Mouse (Mus musculus) CD4-positive helper T cell, adult 2 months (primary cell): ENCODE data around the gene Vps36.

Source experiments
- DNase-seq: peaks from one replicate; pipeline ENCODE4 v3.0.0-alpha.2; 2012; ENCODE audit warnings: low read depth, missing footprints, low spot score

Vps36 gene

DNA sequence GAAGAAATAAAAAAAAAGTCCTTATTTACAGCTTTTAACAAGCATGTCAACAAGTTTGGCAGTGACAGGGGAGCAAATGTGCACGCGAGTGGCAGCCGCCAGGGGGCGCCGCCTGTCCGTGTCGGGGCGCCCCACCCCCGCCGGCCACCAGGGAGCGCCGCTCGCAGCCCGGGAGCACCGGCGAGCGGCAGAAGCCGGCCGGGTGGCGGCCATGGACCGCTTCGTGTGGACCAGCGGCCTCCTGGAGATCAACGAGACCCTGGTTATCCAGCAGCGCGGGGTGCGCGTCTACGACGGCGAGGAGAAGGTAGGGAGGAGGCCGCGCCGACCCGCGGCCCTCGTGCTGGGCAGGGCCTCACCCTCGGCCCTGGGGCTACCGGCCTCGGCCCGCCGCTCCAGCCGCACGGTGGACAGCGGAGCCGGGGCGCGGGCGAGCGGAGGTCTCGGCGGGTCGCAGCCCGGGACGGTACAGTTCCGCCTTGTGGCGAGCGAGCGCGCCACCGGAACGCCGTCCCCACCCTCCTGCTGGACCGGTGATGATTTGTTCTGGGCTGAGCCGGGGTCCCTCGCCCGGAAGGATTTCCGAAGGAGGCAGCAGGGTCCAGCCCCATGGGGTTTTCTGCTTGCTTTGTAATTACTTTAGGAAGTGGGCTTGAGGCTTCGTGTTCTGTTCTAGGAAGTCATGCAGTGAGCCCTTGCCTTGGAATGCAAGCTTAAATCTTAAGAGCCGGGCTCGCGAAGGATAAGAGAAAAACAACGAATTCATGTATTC lies at the start of gene Vps36:
Gene Vps36, plus strand, starts transcription at position 150 of the 772 bp plus-strand sequence.
- peak; percentile 89 for DNase-seq

GRCm38 (mm10) chr8:22143764-22144491 lies 48.7 kb upstream of the Vps36 start:
- DNase-seq, result no peak

DNA sequence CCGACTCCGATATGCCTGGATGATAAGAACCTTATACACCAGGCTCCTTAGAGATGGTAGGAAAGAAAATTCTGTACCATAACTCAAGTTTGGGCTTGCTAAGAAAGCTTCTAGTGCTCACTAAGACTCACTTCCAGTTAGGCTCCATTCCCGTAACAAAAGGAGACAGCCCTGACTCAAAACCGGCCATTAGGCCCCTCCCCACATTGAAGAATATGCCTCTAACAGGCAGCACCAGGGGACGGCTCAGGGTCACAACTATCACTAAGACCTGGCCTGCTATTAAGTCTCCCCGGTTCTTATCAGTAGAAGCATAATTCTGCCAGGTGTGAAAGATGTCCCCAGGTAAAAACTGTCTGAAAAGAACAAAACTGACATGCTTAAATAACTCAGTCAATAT lies 46.8 kb upstream of the Vps36 start:
- DNase-seq, result no peak

GRCm38 (mm10) chr8:22147706-22148366 lies 44.8 kb upstream of the Vps36 start:
- DNase-seq, result no peak

DNA sequence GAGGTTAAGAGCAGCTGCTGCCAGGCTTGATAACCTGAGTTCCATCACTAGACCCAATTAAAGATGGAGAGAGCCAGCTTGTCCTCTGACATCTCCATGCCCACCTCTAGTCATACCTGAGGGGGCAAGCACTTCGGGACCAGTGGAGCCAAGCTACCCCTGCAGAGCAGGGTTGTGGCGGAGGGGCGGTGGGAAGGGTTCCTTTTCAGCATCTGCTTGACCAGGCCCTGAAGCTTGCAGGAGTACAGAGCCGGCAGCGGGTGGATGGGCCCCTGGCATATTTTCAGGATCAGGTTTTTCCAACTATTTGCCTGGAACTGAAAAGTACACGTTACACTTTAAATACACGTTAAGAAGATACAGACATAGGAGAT lies 44.3 kb upstream of the Vps36 start:
- DNase-seq, result no peak

DNA sequence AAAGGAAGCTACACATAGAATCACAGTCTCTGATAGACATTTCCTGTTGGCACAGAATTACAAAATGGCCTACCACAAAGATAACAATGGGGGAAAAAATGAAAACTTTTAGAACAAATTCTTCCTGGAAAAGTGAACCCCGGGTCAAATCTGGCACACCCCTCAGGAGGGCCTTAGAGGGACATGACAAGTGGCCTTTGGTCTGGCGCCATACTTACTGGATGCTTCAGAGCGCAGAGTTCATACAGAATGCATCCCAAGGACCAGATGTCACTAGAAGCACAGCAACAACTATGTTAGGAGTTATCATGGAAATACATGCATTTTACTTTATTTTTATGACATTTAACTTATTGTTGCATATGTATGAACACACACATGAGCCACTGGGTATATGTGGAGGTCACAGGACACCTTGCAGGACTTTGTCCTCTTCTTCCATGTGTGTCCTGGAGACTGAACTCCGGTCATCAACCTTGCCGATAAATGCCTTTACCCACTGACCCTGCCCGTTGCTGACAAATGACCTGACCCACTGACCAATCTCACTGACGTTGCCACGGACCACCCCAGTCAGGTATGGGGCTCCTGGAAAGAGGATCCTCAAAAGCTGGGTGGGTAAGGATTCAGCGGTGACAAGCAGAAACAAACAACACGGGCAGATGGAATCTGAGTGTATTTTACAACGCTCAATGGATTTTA lies 42.8 kb upstream of the Vps36 start:
- DNase-seq, result no peak

DNA sequence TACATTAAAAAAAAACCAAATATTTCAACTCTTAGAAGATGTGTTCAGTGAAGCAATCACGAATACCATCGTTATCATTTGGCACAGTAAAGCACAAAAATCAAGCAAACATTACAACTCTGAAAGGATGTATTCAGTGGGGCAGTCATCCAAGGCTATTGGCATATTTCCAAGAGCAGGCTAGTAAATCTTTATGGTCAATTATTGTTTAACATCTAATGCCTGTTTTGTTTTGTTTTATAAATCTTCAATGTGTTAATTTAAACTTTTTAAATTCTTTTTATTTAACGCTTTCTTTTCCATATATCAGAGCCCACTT lies 42.3 kb upstream of the Vps36 start:
- no peak for DNase-seq

- no peak for DNase-seq
Measured at GRCm38 (mm10) chr8:22162206-22162605, 30.4 kb upstream of the Vps36 start.

GRCm38 (mm10) chr8:22164431-22164830 lies 28.2 kb upstream of the Vps36 start:
- DNase-seq, result no peak

DNA sequence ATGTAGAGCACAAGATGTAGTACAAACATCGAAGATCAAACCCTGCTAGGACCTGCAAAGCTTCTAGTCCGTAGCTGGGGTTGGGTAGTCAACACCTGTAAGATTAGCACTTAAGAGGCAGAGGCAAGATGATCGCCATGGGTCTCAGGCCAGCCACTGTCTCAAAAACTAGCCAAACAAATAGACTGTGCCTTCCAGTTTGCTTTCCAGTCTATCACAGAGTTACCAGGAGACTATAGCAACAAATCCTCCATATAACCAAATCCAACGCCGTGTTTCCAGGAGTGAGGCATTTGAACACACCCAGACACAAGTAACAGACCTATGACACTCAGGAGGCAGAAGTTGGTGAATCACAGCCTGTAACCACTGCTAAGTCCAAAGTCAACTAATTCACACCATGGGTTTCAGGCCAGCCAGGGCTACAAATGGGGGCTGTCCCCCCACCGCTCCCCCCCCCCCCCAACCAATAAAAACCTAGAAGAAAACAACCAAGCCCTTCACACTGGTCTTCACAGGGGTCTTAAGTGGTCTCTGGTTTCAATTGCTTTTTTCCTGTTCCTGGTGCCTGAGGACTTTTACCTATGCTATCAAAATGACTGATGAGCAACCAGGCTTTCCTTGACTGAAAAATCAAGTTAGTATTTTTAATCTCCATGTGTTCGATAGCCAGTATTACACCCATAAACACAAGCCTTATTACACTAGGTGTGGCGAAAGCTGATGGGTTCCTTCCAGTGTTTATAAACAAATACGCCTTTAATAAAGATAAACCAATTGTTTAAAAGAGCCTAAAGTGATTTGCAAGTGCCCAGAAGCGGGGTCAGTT lies 27.1 kb upstream of the Vps36 start:
- DNase-seq, result peak; percentile 21

DNA sequence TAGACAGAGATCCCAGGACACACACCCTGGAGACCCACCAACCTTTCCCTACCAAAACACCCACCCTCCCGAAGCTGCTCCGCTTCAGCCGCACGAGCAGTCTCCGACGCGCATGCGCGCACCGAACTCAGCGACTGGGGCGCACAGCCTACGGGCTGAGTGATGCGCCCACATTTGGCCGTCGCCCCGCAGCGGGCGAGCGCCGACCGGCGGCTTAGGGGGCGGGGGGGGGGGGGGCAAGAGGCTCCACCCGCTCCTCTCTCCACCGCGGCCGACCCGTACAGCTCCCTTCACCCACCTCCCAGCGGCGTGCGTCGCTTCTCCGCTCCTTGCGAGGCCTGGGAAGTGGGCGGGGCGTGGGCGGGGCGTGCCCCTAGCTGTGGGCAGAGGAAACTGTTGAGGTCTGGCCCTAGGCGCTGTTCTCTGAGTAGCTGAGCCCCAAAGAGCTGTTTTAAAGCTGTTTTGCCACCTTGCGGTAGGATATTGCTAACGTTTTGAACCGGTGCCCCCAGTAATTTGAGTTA lies 26.5 kb upstream of the Vps36 start, which contains the start of gene Nek3:
Gene Nek3, minus strand, starts transcription at position 356 of the 524 bp plus-strand sequence.
- DNase-seq, result peak; percentile 94

DNA sequence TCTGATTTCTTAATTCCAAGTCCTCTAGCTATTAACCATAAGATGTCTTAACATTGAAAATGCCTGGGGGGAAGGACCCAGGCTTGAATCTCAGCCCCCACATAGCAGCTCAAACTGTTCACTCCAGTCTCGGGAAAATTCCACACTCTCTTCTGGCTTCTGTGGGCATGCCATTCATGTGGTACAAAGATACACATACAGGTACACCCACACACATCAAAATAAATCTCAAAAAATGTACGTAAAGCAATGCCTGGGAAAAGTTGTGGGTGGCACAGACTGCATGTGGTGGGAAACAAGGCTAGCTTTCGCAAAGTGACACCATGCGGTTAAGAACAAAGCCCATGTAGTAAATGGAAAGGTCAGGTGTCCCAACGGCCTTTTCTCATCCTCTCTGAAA lies 23.4 kb upstream of the Vps36 start:
- DNase-seq, result no peak

- no peak for DNase-seq
Measured at GRCm38 (mm10) chr8:22175966-22176365, 16.6 kb upstream of the Vps36 start.

- DNase-seq, result peak; percentile 59
Measured at GRCm38 (mm10) chr8:22184884-22185283, 7.7 kb upstream of the Vps36 start.

DNA sequence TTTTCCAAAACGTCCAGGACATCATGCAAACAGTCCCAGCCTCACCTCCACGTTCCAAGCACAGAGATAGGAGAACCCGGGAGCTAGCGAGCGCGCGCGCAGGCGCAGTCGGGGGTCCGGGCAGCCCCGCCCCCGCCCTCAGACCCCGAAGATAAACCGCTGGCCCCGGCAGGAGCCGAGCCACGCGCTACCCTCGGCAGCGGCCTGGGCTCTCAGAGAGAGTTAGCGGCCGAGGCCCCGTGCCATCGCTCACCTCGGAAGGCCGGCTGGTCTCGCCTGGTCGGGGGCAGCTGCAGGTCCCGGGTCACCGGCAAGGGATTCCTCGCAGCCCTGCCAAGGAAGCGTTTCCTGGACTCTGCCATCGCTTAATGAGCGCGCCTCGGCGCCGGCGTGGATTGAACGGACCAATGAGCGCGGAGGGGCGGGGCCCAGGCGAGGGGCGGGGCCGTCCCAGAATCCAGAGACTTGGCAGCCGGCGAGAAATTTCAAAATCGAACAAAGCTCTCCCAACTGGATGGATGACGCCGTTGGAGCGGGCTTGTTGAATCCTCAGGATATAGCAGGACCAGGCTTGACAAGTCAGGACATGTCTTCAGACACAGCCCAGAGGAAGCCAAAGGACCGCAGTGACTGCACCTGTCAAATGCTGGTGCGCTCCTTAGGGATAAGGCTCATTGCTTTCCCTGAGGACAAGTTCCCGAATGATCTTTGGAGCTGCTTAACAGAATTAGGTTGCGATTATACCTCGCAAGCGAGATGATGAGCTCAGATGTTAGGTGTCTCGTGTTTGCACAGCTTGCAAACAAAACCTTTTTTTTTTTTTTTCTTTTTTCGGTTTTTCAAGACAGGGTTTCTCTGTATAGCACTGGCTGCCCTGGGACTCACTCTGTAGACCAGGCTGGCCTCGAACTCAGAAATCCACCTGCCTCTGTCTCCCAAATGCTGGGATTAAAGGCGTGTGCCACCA lies 6.9 kb upstream of the Vps36 start, which contains the start of gene Ckap2:
Gene Ckap2, minus strand, starts transcription at position 389 of the 967 bp plus-strand sequence.
- peak; percentile 84 for DNase-seq

- no peak for DNase-seq
Measured at GRCm38 (mm10) chr8:22193432-22194010, 912 bp downstream of the Vps36 start.

- no peak for DNase-seq
Measured at GRCm38 (mm10) chr8:22197914-22198313, 5.3 kb downstream of the Vps36 start.

- no peak for DNase-seq
Measured at GRCm38 (mm10) chr8:22199481-22199880, 6.9 kb downstream of the Vps36 start.

- no peak for DNase-seq
Measured at GRCm38 (mm10) chr8:22207535-22207934, 14.9 kb downstream of the Vps36 start.
